Mouse (Mus musculus): ENCODE data around the gene N4bp2l1. TPM values are rescaled to one million over a fixed set of nuclear protein-coding genes. Genes with fewer than 3 reads are reported as not detected.

The N4bp2l1 gene
- total RNA-seq, 1 experiment = 0.80 TPM

DNA sequence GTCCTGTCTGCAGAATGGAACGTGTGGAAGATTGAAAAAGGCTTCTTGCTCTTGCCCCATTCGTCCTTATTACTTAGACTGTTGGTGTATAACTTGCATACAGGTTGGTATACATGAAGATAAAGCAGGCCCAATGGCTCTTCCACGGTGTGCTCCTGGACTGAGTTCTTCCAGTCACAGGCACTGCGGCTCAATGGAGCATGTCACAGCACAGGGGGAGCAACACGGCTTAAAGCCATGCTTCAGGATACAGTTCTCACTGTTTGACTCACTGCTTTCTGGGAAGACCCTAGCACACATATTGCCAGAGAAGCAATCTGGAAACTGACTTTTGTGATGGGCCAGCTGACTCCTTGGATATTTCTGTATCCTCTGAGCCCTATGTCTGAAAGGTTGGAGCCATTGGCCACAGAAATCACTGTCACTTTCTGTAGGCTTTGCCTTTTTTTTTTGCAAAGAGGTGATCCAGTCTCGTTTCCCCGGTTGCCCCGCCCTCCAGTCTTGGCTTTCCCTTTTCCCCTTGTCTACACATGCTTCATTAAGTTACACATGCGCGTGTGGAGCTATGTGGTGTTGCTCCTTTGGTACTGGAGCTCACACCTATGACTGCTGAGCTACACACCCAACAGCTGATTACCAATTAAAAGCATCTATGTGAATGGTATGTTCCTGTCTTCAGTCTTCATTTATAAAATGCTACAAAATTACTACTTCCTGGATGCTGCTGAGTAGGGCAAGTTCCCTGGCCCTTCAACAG, 21.8 kb upstream of the N4bp2l1 start:
- H3K36me3 ChIP-seq (ENCODE audit: control insufficient read depth, insufficient read depth, low read length, poor library complexity, severe bottlenecking) = no peaks in the 10 kb centered on the region
- no peaks in the 10 kb centered on the region for H3K4me1 ChIP-seq (ENCODE audit: control insufficient read depth in 2 of 2, insufficient read depth in 2 of 2, low read length in 2 of 2, poor library complexity in 1 of 2)
- DNase-seq (ENCODE audit: low read depth, low spot score) = no peak
- no peak overlapping the region for H3K27ac ChIP-seq (ENCODE audit: insufficient read depth, low read depth, low read length, poor library complexity, severe bottlenecking)
- no peak overlapping the region for H3K4me3 ChIP-seq (ENCODE audit: insufficient read depth in 1 of 2, low read depth in 1 of 2, low read length in 2 of 2, poor library complexity in 1 of 2, severe bottlenecking in 1 of 2)
- in situ Hi-C loops (cut with MboI; ENCODE audit: low sequenced_read_pairs in 2 of 2, unreplicated experiment in 2 of 2) = no loop called here
- H3K9me3 ChIP-seq (ENCODE audit: control insufficient read depth, insufficient read depth, low read depth, low read length) = no peaks in the 10 kb centered on the region
- TF ChIP-seq ZNF384 (IDR thresholded peaks at IDR 0.05; ENCODE audit: low read depth, low read length) (no peak), ZC3H11A (IDR thresholded peaks at IDR 0.05; ENCODE audit: borderline replicate concordance, low read depth, low read length) (no peak), MAFK (IDR thresholded peaks at IDR 0.05; ENCODE audit: insufficient read depth, low read depth, low read length) (no peak), HCFC1 (IDR thresholded peaks at IDR 0.05; ENCODE audit: borderline replicate concordance, insufficient read depth, low read length) (no peak), CHD2 (IDR thresholded peaks at IDR 0.05; ENCODE audit: low read depth, low read length) (no peak)
- no peak overlapping the region for H3K9ac ChIP-seq (ENCODE audit: insufficient read depth, low read depth, low read length, poor library complexity, severe bottlenecking)

DNA sequence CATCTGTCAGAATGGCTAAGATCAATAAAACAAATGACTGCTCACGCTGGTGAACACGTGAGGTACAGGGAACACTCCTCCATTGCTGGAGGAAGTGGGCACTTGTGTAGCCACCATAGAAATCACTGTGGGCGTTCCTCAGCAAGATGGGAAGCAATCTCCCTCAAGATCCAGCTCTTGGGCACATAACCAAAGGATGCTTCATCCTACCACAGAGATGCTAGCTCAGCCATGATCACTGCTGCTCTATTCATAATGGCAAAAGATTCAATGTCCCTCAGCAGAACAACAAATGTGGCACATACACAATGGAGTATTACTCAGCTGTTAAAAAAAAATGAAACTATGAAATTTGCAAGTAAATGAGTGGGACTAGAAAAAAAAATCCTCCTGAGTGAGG, 19.7 kb upstream of the N4bp2l1 start:
- Histone ChIP-seq H3K9me3 (ENCODE audit: control insufficient read depth, insufficient read depth, low read depth, low read length) (no peaks in the 10 kb centered on the region), H3K4me1 (ENCODE audit: control insufficient read depth in 2 of 2, insufficient read depth in 2 of 2, low read length in 2 of 2, poor library complexity in 1 of 2) (no peaks in the 10 kb centered on the region), H3K27ac (ENCODE audit: insufficient read depth, low read depth, low read length, poor library complexity, severe bottlenecking) (no peak overlapping the region), H3K4me3 (ENCODE audit: insufficient read depth in 1 of 2, low read depth in 1 of 2, low read length in 2 of 2, poor library complexity in 1 of 2, severe bottlenecking in 1 of 2) (no peak overlapping the region), H3K9ac (ENCODE audit: insufficient read depth, low read depth, low read length, poor library complexity, severe bottlenecking) (no peak overlapping the region), H3K36me3 (ENCODE audit: control insufficient read depth, insufficient read depth, low read length, poor library complexity, severe bottlenecking) (no peaks in the 10 kb centered on the region)
- TF ChIP-seq CHD2 (IDR thresholded peaks at IDR 0.05; ENCODE audit: low read depth, low read length) = no peak
- TF ChIP-seq ZC3H11A (IDR thresholded peaks at IDR 0.05; ENCODE audit: borderline replicate concordance, low read depth, low read length) = no peak
- no peak for TF ChIP-seq HCFC1 (IDR thresholded peaks at IDR 0.05; ENCODE audit: borderline replicate concordance, insufficient read depth, low read length)
- TF ChIP-seq MAFK (IDR thresholded peaks at IDR 0.05; ENCODE audit: insufficient read depth, low read depth, low read length) = no peak
- no peak for TF ChIP-seq ZNF384 (IDR thresholded peaks at IDR 0.05; ENCODE audit: low read depth, low read length)
- DNase-seq (ENCODE audit: low read depth, low spot score) = no peak
- in situ Hi-C loops (cut with MboI; ENCODE audit: low sequenced_read_pairs in 2 of 2, unreplicated experiment in 2 of 2) = no loop called here

DNA sequence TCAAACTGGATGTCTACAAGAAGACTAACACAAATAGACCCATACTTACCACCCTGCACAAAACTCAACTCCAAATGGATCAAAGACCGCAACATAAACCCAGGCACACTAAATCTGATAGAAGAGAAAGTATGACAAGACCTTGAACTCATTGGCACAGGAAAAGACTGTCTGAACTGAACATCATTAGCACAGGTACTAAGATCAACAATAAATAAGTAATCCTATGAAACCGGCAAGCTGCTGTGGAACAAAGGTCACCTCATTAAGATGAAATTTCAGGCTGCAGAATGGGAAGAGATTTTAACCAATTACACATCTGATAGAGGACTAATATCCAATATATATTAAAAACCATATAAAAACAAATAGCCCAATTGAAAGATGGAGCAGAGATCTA, 19.2 kb upstream of the N4bp2l1 start:
- in situ Hi-C loops (cut with MboI; ENCODE audit: low sequenced_read_pairs in 2 of 2, unreplicated experiment in 2 of 2) = no loop called here
- no peak overlapping the region for H3K27ac ChIP-seq (ENCODE audit: insufficient read depth, low read depth, low read length, poor library complexity, severe bottlenecking)
- no peak overlapping the region for H3K9ac ChIP-seq (ENCODE audit: insufficient read depth, low read depth, low read length, poor library complexity, severe bottlenecking)
- TF ChIP-seq CHD2 (IDR thresholded peaks at IDR 0.05; ENCODE audit: low read depth, low read length) = no peak
- TF ChIP-seq MAFK (IDR thresholded peaks at IDR 0.05; ENCODE audit: insufficient read depth, low read depth, low read length) = no peak
- TF ChIP-seq HCFC1 (IDR thresholded peaks at IDR 0.05; ENCODE audit: borderline replicate concordance, insufficient read depth, low read length) = no peak
- no peak for TF ChIP-seq ZNF384 (IDR thresholded peaks at IDR 0.05; ENCODE audit: low read depth, low read length)
- no peak for TF ChIP-seq ZC3H11A (IDR thresholded peaks at IDR 0.05; ENCODE audit: borderline replicate concordance, low read depth, low read length)
- no peak overlapping the region for H3K4me3 ChIP-seq (ENCODE audit: insufficient read depth in 1 of 2, low read depth in 1 of 2, low read length in 2 of 2, poor library complexity in 1 of 2, severe bottlenecking in 1 of 2)
- DNase-seq (ENCODE audit: low read depth, low spot score) = no peak
- no peaks in the 10 kb centered on the region for H3K9me3 ChIP-seq (ENCODE audit: control insufficient read depth, insufficient read depth, low read depth, low read length)
- H3K4me1 ChIP-seq (ENCODE audit: control insufficient read depth in 2 of 2, insufficient read depth in 2 of 2, low read length in 2 of 2, poor library complexity in 1 of 2) = no peaks in the 10 kb centered on the region
- H3K36me3 ChIP-seq (ENCODE audit: control insufficient read depth, insufficient read depth, low read length, poor library complexity, severe bottlenecking) = no peaks in the 10 kb centered on the region

DNA sequence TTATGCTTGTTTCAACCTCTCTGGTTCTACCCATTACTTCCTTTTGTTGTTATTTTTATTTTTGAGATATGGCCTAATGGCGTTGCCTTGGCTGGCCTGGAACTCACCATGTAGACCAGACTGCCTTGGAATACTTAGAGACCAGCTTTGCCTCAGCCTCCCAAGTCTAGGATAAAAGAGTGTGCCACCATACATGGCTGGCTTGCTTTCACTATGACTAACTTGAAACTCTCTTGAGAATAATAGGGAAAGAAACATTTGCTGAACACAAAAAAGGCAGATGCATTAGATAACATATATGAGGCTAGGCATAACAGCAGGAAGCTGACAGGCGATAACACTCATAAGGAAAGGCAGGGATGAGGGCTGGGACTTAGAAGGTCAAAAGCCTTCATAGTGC, 17.1 kb upstream of the N4bp2l1 start:
- H3K4me3 ChIP-seq (ENCODE audit: insufficient read depth in 1 of 2, low read depth in 1 of 2, low read length in 2 of 2, poor library complexity in 1 of 2, severe bottlenecking in 1 of 2) = no peak overlapping the region
- H3K36me3 ChIP-seq (ENCODE audit: control insufficient read depth, insufficient read depth, low read length, poor library complexity, severe bottlenecking) = no peaks in the 10 kb centered on the region
- in situ Hi-C loops (cut with MboI; ENCODE audit: low sequenced_read_pairs in 2 of 2, unreplicated experiment in 2 of 2) = no loop called here
- H3K27ac ChIP-seq (ENCODE audit: insufficient read depth, low read depth, low read length, poor library complexity, severe bottlenecking) = no peak overlapping the region
- DNase-seq (ENCODE audit: low read depth, low spot score) = no peak
- no peak overlapping the region for H3K9ac ChIP-seq (ENCODE audit: insufficient read depth, low read depth, low read length, poor library complexity, severe bottlenecking)
- H3K4me1 ChIP-seq (ENCODE audit: control insufficient read depth in 2 of 2, insufficient read depth in 2 of 2, low read length in 2 of 2, poor library complexity in 1 of 2) = no peaks in the 10 kb centered on the region
- TF ChIP-seq ZNF384 (IDR thresholded peaks at IDR 0.05; ENCODE audit: low read depth, low read length) (no peak), MAFK (IDR thresholded peaks at IDR 0.05; ENCODE audit: insufficient read depth, low read depth, low read length) (no peak), HCFC1 (IDR thresholded peaks at IDR 0.05; ENCODE audit: borderline replicate concordance, insufficient read depth, low read length) (no peak), CHD2 (IDR thresholded peaks at IDR 0.05; ENCODE audit: low read depth, low read length) (no peak), ZC3H11A (IDR thresholded peaks at IDR 0.05; ENCODE audit: borderline replicate concordance, low read depth, low read length) (no peak)
- no peaks in the 10 kb centered on the region for H3K9me3 ChIP-seq (ENCODE audit: control insufficient read depth, insufficient read depth, low read depth, low read length)
